Mouse (Mus musculus) lung, adult 2 months (tissue): Measurements from ENCODE around the gene Mnd1. TPM values are rescaled to one million over a fixed set of nuclear protein-coding genes. Genes with fewer than 3 reads are reported as not detected.

Experiments
- DNase-seq: peaks from one replicate; pipeline ENCODE4 v3.0.0; 2022
- H3K4me1 ChIP-seq: fragments of 200-500 bp; 2 replicates; pipeline ENCODE4 v1.6.1; 2011; ENCODE audit warnings: low read length; ENCODE audit not compliant: control insufficient read depth, insufficient read depth
- H3K4me3 ChIP-seq: fragments of 200-500 bp; replicated peaks from 2 replicates; pipeline ENCODE3; 2011; ENCODE audit warnings: low read depth, mild to moderate bottlenecking, control low read depth, low read length; ENCODE audit errors: extremely low read depth
- CTCF ChIP-seq: fragments of 200-500 bp; IDR thresholded peaks from 2 replicates; pipeline ENCODE4 v1.5.1; 2011; ENCODE audit warnings: mild to moderate bottlenecking, low read length, control low read depth; ENCODE audit not compliant: insufficient read depth
- POLR2A ChIP-seq: fragments of 200-500 bp; IDR thresholded peaks from 2 replicates; pipeline ENCODE4 v1.6.1; 2011; ENCODE audit warnings: low read depth, mild to moderate bottlenecking, control low read depth, low read length, borderline replicate concordance; ENCODE audit errors: extremely low read depth
- WGBS: fragments of 180-500 bp; shearing (Covaris S2); methylation state at CpG from one replicate; pipeline ENCODE4 v1.1.7; 2018; 5-methylcytosine and 5-hydroxymethylcytosine counted together
- polyA plus RNA-seq: library from polyadenylated mRNA; depleted of rRNA; stranded (reverse); fragments of >200 nt; gene quantifications from 2 replicates; pipeline ENCODE4 v1.2.3, GENCODE M21; 2012

Mnd1 gene
- polyA plus RNA-seq, 1 experiment, result 0.14 TPM

DNA sequence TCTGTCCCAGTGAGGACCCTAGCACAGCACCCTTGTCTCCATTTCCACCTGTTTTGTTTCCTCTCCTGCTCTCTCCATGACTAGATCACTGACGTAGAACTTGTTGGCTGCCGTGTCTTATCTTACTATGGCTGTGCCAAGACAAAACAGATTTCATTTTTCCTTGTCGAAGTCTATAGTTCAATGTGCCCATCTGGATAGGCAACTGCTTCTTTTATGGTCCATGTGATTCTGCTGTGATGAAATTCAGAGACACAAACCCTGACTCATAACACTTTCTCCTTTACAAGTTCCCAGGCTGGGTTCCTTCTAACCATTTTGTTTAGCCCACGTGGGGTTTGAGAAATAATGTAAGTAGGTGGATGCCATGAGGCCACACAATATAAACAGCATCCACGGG, 10.5 kb upstream of the Mnd1 start:
- DNase-seq, result no peak
- WGBS, result 88% methylated on average over 5 of the region's 5 CpGs
- Histone ChIP-seq H3K4me1 (no peaks in the 10 kb centered on the region), H3K4me3 (no peak overlapping the region)
- TF ChIP-seq POLR2A (no peak), CTCF (no peak)

DNA sequence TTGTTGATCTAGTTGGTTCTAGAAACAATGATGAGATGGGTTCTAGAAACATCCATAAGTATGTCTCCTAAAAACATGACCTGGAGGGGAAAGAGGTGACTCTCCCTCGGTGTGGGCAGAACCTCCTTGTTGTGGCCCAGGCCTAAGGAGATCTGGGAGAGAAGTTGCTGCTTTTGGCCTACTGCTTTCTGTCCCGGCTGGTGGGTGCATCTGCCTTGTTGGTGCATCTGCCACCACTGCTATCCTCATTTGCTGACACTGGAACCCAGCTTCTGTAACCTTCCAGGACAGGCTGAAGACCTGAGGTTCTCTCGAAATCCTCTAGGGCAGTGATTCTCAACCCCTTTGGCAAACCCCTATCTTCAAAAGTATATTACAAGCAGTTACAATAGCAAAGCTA, 9.8 kb upstream of the Mnd1 start:
- no peak for DNase-seq
- 95% methylated on average over 3 of the region's 3 CpGs for WGBS
- TF ChIP-seq POLR2A, result no peak
- no peak for TF ChIP-seq CTCF
- H3K4me3 ChIP-seq, result no peak overlapping the region
- no peaks in the 10 kb centered on the region for H3K4me1 ChIP-seq

DNA sequence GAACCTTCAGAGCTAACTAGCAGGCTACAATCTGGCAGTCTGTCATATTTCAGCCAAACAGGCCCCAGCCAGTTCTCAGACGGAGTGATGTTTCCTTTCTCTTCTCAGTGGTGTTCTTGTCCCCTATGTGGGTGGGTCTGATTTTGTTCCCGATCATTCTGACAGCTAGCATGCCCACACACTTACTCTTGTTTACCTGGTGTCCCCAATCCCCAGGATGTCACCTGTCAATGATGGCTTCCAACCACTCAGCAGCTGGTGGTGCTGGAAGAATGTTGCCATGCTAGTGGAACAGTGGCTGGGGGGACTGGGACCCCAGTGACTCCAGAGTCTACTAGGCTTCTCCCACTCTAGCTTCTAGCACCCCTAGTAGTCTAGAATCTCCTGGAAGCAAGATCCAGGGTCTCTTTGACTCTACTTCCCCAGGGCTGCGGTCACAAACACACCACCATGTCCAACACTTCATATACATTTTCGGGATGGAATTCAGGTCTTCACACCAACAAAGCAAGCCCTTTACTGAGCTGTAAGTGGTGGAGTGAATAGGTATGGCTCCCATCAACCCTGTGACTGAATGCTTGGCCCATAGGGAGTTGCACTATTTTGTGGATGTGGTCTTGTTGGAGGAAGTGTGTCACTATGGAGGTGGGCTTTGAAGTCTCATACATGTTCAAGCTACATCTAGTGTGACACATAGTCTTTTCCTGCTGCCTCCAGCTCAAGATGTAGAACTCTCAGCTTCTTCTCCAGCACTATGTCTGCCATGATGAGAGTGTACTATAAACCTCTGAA, 2.2 kb upstream of the Mnd1 start:
- no peak for DNase-seq
- no peaks in the 10 kb centered on the region for H3K4me1 ChIP-seq
- 83% methylated on average over 4 of the region's 4 CpGs for WGBS
- TF ChIP-seq CTCF (no peak), POLR2A (no peak)
- H3K4me3 ChIP-seq, result no peak overlapping the region

DNA sequence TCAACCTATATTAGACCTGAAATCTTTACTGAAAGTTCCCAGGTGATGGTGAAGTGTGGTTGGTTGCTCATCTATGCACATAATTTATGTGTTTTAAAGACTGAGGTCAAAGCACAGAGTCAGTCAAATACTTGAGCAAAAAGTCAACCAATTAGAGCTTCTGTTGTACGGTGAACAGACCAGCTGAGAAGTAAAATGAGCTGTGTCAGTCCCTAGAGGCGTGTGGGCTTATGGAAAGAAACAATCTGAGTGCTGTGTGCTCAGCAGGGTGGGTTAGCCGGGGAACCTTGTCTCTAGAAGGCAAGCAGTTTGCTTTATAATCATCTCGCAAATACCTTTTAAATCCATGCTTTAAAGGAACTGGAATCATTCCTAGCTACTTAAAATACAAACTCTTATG, 1.4 kb upstream of the Mnd1 start:
- TF ChIP-seq CTCF, result no peak
- TF ChIP-seq POLR2A, result no peak

DNA sequence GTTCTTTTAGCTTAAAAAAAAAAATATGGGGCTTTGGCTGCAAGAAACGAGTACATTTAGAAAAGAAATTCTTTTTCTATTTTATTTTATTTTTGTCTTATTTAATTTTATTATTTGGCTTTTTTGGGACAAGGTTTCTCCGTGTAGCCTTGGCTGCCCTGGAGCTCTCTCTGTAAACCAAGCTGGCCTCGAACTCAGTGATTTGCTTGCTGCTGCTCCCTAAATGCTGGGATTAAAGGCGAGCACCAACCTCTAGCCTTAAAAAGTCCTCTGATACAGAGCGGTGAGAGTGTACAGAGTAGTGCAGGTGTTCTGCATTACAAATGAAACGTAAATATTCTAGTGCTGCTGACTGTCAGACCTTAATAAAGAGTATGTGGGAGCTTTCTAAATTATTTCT, 519 bp upstream of the Mnd1 start:
- TF ChIP-seq CTCF (no peak), POLR2A (no peak)
- DNase-seq, result no peak
- 50% methylated on average over 6 of the region's 6 CpGs for WGBS

More for the DNA sequence above, 1.4 kb upstream of the Mnd1 start:
- DNase-seq, result no peak
- WGBS, result 74% methylated on average over 4 of the region's 4 CpGs
- H3K4me3 ChIP-seq, result no peak overlapping the region
- no peaks in the 10 kb centered on the region for H3K4me1 ChIP-seq

GRCm38 (mm10) chr3:84155146-84155545, 440 bp downstream of the Mnd1 start:
- WGBS, result under 1% methylated on average over 27 of the region's 27 CpGs
- TF ChIP-seq CTCF (no peak), POLR2A (no peak)
- H3K4me3 ChIP-seq, result peak overlapping the region; percentile 48
- no peaks in the 10 kb centered on the region for H3K4me1 ChIP-seq
- DNase-seq, result no peak

More for the DNA sequence above, 519 bp upstream of the Mnd1 start:
- H3K4me3 ChIP-seq, result no peak overlapping the region
- H3K4me1 ChIP-seq, result no peaks in the 10 kb centered on the region

- Histone ChIP-seq H3K4me3 (no peak overlapping the region), H3K4me1 (no peaks in the 10 kb centered on the region)
- 16% methylated on average over 12 of the region's 12 CpGs for WGBS
- no peak for TF ChIP-seq CTCF
- TF ChIP-seq POLR2A, result no peak
- DNase-seq, result no peak
Measured at GRCm38 (mm10) chr3:84154721-84155141, 855 bp downstream of the Mnd1 start.

DNA sequence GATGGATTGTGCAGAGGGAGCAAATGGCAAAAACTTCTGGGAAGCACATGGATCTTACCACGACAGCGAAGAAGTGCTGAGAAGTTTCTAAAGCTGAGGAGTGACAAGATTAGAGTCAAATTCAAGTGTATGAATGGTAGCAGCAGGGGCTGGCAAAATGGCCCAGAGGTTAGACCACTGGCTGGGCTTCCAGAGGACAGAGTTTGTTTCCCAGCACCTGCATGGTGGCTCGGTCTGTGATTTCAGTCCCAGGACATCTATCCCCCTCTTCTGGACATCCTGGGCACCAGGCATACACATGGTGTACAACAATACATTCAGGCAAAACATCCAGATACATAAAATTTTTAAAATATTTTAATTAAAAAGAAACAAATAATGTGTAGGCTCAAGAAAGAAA, 5.8 kb downstream of the Mnd1 start:
- WGBS, result 98% methylated on average over 3 of the region's 3 CpGs
- no peak overlapping the region for H3K4me3 ChIP-seq
- no peaks in the 10 kb centered on the region for H3K4me1 ChIP-seq
- DNase-seq, result no peak
- no peak for TF ChIP-seq CTCF
- no peak for TF ChIP-seq POLR2A

DNA sequence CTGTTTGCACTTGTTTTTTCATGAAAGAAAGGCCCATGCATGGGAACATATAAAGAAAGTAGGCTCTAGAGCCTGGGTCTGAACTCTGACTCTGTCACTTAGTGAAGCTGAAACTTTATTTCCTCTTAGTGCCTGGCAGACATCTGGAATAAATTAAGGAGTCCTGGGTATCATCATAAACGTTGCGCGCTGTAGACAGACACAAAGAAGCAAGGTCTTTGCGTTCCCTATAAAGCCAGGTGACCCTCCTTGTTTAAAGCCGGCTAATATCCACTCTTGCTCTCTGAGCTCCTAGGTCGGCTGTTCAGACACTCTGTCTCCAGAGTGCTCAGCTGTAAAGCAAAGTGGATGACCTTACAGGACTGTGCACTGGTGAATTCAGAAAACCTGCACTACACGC, 14.6 kb downstream of the Mnd1 start:
- Histone ChIP-seq H3K4me1 (no peaks in the 10 kb centered on the region), H3K4me3 (no peak overlapping the region)
- WGBS, result 70% methylated on average over 7 of the region's 7 CpGs
- no peak for TF ChIP-seq CTCF
- TF ChIP-seq POLR2A, result no peak
- DNase-seq, result no peak

- 82% methylated on average over 7 of the region's 7 CpGs for WGBS
Measured at GRCm38 (mm10) chr3:84136509-84136908, 19.1 kb downstream of the Mnd1 start.

More at GRCm38 (mm10) chr3:84136509-84136908, 19.1 kb downstream of the Mnd1 start:
- Histone ChIP-seq H3K4me1 (no peaks in the 10 kb centered on the region), H3K4me3 (no peak overlapping the region)
- DNase-seq, result no peak
- TF ChIP-seq POLR2A, result no peak
- no peak for TF ChIP-seq CTCF
